Mouse (Mus musculus) heart, postnatal 0 days (tissue): ENCODE results near the gene Rbm48. TPM values are rescaled to one million over a fixed set of nuclear protein-coding genes. Genes with fewer than 3 reads are reported as not detected.

Experiments used
- ATAC-seq: fragments of 200-750 bp; cut with Nextera tagmentation; 2 replicates; pipeline ENCODE4 v1.8.0; 2017; ENCODE audit warnings: low read depth, moderate number of reproducible peaks, moderate library complexity; ENCODE audit not compliant: insufficient read depth
- DNase-seq: peaks from one replicate; pipeline ENCODE4 v3.0.0-alpha.2; 2016; ENCODE audit warnings: low spot score
- H3K27ac ChIP-seq: fragments of 300-500 bp; sonication (generic); 2 replicates; pipeline ENCODE4 v1.5.1; 2014; ENCODE audit warnings: low read depth, mild to moderate bottlenecking
- H3K27me3 ChIP-seq: fragments of 300-500 bp; sonication (generic); 2 replicates; pipeline ENCODE4 v1.6.1; 2014; ENCODE audit warnings: low read length, mixed read lengths; ENCODE audit not compliant: control insufficient read depth, insufficient read depth
- H3K36me3 ChIP-seq: fragments of 300-500 bp; sonication (generic); replicated peaks from 2 replicates; pipeline ENCODE4 v1.6.1; 2014; ENCODE audit warnings: low read length, mixed read lengths; ENCODE audit not compliant: control insufficient read depth, insufficient read depth
- H3K4me1 ChIP-seq: fragments of 300-500 bp; sonication (generic); 2 replicates; pipeline ENCODE4 v1.6.1; 2014; ENCODE audit warnings: antibody characterized with exemption; ENCODE audit not compliant: control insufficient read depth, insufficient read depth
- H3K4me2 ChIP-seq: fragments of 300-500 bp; sonication (generic); 2 replicates; pipeline ENCODE4 v1.6.1; 2014; ENCODE audit warnings: low read depth, mild to moderate bottlenecking, low read length, moderate library complexity
- H3K4me3 ChIP-seq: fragments of 300-500 bp; sonication (generic); 2 replicates; pipeline ENCODE4 v1.5.1; 2014; ENCODE audit warnings: low read depth, low read length
- H3K9ac ChIP-seq: fragments of 300-500 bp; sonication (generic); replicated peaks from 2 replicates; pipeline ENCODE4 v1.6.1; 2014; ENCODE audit warnings: low read depth, low read length, mixed read lengths
- H3K9me3 ChIP-seq: fragments of 300-500 bp; sonication (generic); replicated peaks from 2 replicates; pipeline ENCODE4 v1.6.1; 2016; ENCODE audit warnings: low read length; ENCODE audit not compliant: control insufficient read depth
- CTCF ChIP-seq: IDR thresholded peaks from 2 replicates; pipeline ENCODE4 v1.5.1; 2016; ENCODE audit warnings: antibody characterized with exemption, control low read depth, low read depth
- EP300 ChIP-seq: IDR thresholded peaks from 2 replicates; pipeline ENCODE4 v1.6.1; 2016; ENCODE audit warnings: antibody characterized with exemption, low read depth
- WGBS: fragments of 180-500 bp; shearing (Covaris S2); extraction: QIAGEN DNeasy Blood & Tissue Kit; methylation state at CpG from one replicate; pipeline ENCODE4 v1.1.7; 2014; 5-methylcytosine and 5-hydroxymethylcytosine counted together
- polyA plus RNA-seq: library from polyadenylated mRNA; unstranded; fragments of >200 nt; fragmentation: Nextera tagmentation; extraction: Ambion mirVana; gene quantifications from 2 replicates; pipeline ENCODE4 v1.2.1, GENCODE M21; 2015
- total RNA-seq: library from RNA; depleted of rRNA; stranded (reverse); fragments of >200 nt; gene quantifications from 2 replicates; pipeline ENCODE4 v1.2.3, GENCODE M21; 2014; ENCODE audit warnings: low replicate concordance; rRNA removed

Rbm48 gene
- total and polyA plus RNA-seq, 2 experiments from 2014 or later: 6.2 to 9.5 TPM

DNA sequence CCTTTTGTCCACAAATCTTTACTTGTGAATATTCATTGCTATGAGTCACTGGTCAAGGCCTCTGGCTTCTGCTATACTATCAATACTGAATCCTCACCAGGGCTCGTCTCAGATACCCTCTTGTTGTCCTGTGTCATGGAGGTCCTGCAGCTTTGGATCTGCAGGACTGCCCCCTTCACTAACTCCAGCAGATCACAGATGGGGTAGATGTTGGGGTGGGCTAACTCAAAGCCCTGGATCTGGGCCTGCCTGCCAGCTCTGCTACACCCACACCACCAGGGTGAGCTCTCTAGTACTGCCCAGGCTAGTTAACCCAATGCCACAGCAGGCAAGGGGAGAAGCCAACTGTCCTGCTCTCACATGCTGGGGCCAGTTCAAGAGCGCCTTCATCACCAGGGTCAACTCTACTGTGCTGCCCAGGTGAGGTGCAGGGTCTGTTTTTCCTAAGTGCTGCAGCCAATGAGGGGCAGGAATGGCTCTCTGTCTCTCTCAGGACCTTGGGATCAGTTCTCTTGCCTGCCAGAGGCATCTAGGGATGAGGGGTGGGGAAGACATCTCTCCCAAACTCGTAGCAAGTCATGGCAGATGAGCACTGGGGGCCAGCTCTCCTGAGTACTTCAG lies 59.7 kb downstream of the Rbm48 start:
- no peak overlapping the region for H3K4me3 ChIP-seq
- H3K36me3 ChIP-seq: no peaks in the 10 kb centered on the region
- H3K27ac ChIP-seq: no peak overlapping the region
- ATAC-seq (no peak), DNase-seq (no peak)
- no peaks in the 10 kb centered on the region for H3K4me1 ChIP-seq
- H3K27me3 ChIP-seq: no peaks in the 10 kb centered on the region
- TF ChIP-seq CTCF (no peak), EP300 (no peak)
- no peak overlapping the region for H3K4me2 ChIP-seq
- WGBS: 64% methylated on average over 3 of the region's 3 CpGs
- H3K9ac ChIP-seq: no peak overlapping the region
- no peaks in the 10 kb centered on the region for H3K9me3 ChIP-seq

Other genes starting within 250 kb of the Rbm48 start
- gene Fam133b, start 52.8 kb downstream of the Rbm48 start, total RNA-seq: 11.4 and 15.5 TPM in 2 replicates
- gene Fam133b, start 52.8 kb downstream of the Rbm48 start, polyA plus RNA-seq: 12.9 and 15.0 TPM in 2 replicates
- gene 1700109H08Rik, start 25.0 kb downstream of the Rbm48 start, total RNA-seq: 2.8 and 5.6 TPM in 2 replicates
- 0.67 and 0.68 TPM in 2 replicates for gene 1700109H08Rik, start 25.0 kb downstream of the Rbm48 start, polyA plus RNA-seq
- gene Pex1, start 519 bp downstream of the Rbm48 start, total RNA-seq: 7.9 and 27.8 TPM in 2 replicates
- 8.4 and 9.4 TPM in 2 replicates for gene Pex1, start 519 bp downstream of the Rbm48 start, polyA plus RNA-seq
- gene Tmbim7, start 54.6 kb upstream of the Rbm48 start, total RNA-seq: not detected in 2 replicates
- gene Tmbim7, start 54.6 kb upstream of the Rbm48 start, polyA plus RNA-seq: not detected in 2 replicates
- gene Gatad1, start 60.6 kb upstream of the Rbm48 start, total RNA-seq: 73.8 and 114 TPM in 2 replicates
- 72.7 and 76.5 TPM in 2 replicates for gene Gatad1, start 60.6 kb upstream of the Rbm48 start, polyA plus RNA-seq
- 10.2 and 13.3 TPM in 2 replicates for gene Ankib1, start 206.3 kb upstream of the Rbm48 start, total RNA-seq
- gene Ankib1, start 206.3 kb upstream of the Rbm48 start, polyA plus RNA-seq: 3.5 and 3.7 TPM in 2 replicates
- 23.8 and 39.6 TPM in 2 replicates for gene Krit1, start 206.6 kb upstream of the Rbm48 start, total RNA-seq
- 29.5 and 30.0 TPM in 2 replicates for gene Krit1, start 206.6 kb upstream of the Rbm48 start, polyA plus RNA-seq
- gene Lrrd1, start 248.6 kb upstream of the Rbm48 start, total RNA-seq: not detected in 2 replicates
- gene Lrrd1, start 248.6 kb upstream of the Rbm48 start, polyA plus RNA-seq: 0.14 and 0.29 TPM in 2 replicates